In the genomic region with DNA sequence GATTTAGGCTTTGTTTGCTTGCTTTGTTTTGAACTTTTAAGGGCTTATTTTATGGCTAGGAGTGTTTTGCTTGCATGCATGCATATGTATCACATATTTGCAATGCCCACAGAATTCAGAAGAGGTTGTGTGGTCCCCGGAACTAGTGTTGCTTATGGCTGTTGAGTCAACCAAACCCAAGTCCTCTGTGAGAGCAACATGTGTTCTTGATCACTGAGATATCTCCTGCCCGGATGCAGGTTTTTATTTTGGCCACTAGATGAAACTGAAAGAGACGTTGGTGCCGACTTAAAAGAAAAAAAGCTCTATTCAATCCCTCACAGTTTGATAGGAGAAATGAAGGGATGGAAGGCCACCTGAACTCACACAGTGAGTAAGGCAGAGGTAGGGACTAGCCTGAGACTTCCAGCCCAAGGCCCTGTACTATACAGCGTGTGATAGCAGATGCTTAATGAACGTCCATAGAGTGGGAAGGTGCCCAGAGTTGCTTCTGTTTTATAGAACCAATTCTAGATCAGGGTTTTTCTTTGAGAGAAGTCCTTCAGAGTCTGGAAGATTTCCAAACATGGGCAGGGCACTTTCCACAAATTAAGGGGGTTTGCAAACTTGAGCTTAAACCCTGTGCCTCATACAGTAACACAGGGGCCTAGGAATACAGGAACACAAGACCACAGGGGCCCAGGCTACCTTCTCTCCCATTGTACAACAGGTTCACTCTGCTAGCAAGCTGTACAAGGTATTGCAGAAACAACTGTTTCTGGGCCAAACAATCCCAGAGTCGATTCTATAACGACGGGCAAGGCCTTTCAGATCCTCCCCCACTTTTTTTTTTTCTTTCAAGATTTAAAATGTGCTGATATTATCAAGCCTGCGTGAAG, we compare ENCODE assay signal across 8 mouse cellular contexts. TPM values are rescaled to one million over a fixed set of nuclear protein-coding genes. Genes with fewer than 3 reads are reported as not detected.
A peak's percentile ranks its signal among the peaks of the same experiment; 100 is the strongest.
DNase-seq lines count a peak whose midpoint lies in the region; ATAC-seq and TF ChIP-seq lines count a peak whose summit lies in the region.

No protein-coding gene starts in this region.

- H3K9me3 ChIP-seq in neural tube, embryonic 11.5 days (ENCODE audit: control insufficient read depth, low read length) = no peaks in the 10 kb centered on the region
- H3K9me3 ChIP-seq in intestine, embryonic 14.5 days (ENCODE audit: control insufficient read depth, low read length) = no peaks in the 10 kb centered on the region
- no peaks in the 10 kb centered on the region for H3K9me3 ChIP-seq in stomach, embryonic 14.5 days (ENCODE audit: control insufficient read depth, low read depth, low read length)

- 89% methylated on average over 10 of the region's 10 CpGs for WGBS in neural tube, embryonic 11.5 days
- 73% methylated on average over 10 of the region's 10 CpGs for WGBS in intestine, embryonic 14.5 days
- 66% methylated on average over 10 of the region's 10 CpGs for WGBS in stomach, embryonic 14.5 days

- intact Hi-C loops in gastrocnemius, adult 2 months (cut with DNase I) = no loop called here

- no peak for DNase-seq in gastrocnemius, adult 2 months
- DNase-seq in gastrocnemius, postnatal 4 days (ENCODE audit: low spot score in 2 of 2) = no peak
- no peak for DNase-seq in neural tube, embryonic 11.5 days (ENCODE audit: low spot score)
- no peak for DNase-seq in neural tube, embryonic 10.5 days (ENCODE audit: extremely low spot score, low spot score)
- DNase-seq in intestine, embryonic 14.5 days (ENCODE audit: low spot score) = no peak
- DNase-seq in left cerebral cortex, adult 18-20 months (ENCODE audit: low spot score in 2 of 2) = no peak
- no peak for DNase-seq in urinary bladder, postnatal 10 days (ENCODE audit: low spot score)

- peaks cover 2% of the 10 kb centered on the region; the same call in 1 of the 2 replicates for H3K36me3 ChIP-seq in neural tube, embryonic 11.5 days (ENCODE audit: control insufficient read depth, insufficient read depth, low read length)
- H3K36me3 ChIP-seq in intestine, embryonic 14.5 days (ENCODE audit: control insufficient read depth, insufficient read depth, low read length) = peaks cover 18% of the 10 kb centered on the region
- peaks cover 16% of the 10 kb centered on the region for H3K36me3 ChIP-seq in stomach, embryonic 14.5 days (ENCODE audit: control insufficient read depth, insufficient read depth, low read length)

- peak overlapping the region; percentile 95; the same call in 1 of the 2 replicates for H3K27ac ChIP-seq in gastrocnemius, adult 2 months
- H3K27ac ChIP-seq in neural tube, embryonic 11.5 days (ENCODE audit: low read depth, low read length) = no peak overlapping the region
- peak overlapping the region; percentile 90 for H3K27ac ChIP-seq in intestine, embryonic 14.5 days (ENCODE audit: low read depth)
- peak overlapping the region; percentile 92; the same call in 1 of the 2 replicates for H3K27ac ChIP-seq in stomach, embryonic 14.5 days (ENCODE audit: low read length)

- H3K27me3 ChIP-seq in neural tube, embryonic 11.5 days (ENCODE audit: control insufficient read depth, insufficient read depth, low read length) = no peaks in the 10 kb centered on the region
- no peaks in the 10 kb centered on the region for H3K27me3 ChIP-seq in intestine, embryonic 14.5 days (replicated peaks; ENCODE audit: control insufficient read depth, insufficient read depth, low read length)
- H3K27me3 ChIP-seq in stomach, embryonic 14.5 days (ENCODE audit: control insufficient read depth, insufficient read depth, low read length) = no peaks in the 10 kb centered on the region

- peak overlapping the region; percentile 0; the same call in 1 of the 2 replicates for H3K4me2 ChIP-seq in neural tube, embryonic 11.5 days (ENCODE audit: low read depth)
- H3K4me2 ChIP-seq in intestine, embryonic 14.5 days (ENCODE audit: low read length) = peak overlapping the region; percentile 78
- H3K4me2 ChIP-seq in stomach, embryonic 14.5 days (replicated peaks; ENCODE audit: low read depth, low read length) = peak overlapping the region; percentile 67

- H3K4me3 ChIP-seq in gastrocnemius, adult 2 months = no peak overlapping the region
- no peak overlapping the region for H3K4me3 ChIP-seq in neural tube, embryonic 11.5 days (ENCODE audit: low read depth, low read length)
- peak overlapping the region; percentile 81 for H3K4me3 ChIP-seq in intestine, embryonic 14.5 days (ENCODE audit: low read depth, low read length)
- H3K4me3 ChIP-seq in stomach, embryonic 14.5 days (ENCODE audit: low read depth, low read length) = peak overlapping the region; percentile 69

- no peak for TF ChIP-seq CTCF in gastrocnemius, adult 2 months (IDR thresholded peaks at IDR 0.05)

- no peak for ATAC-seq in neural tube, embryonic 11.5 days (ENCODE audit: insufficient read depth, low FRiP score, low TSS enrichment)
- no peak for ATAC-seq in intestine, embryonic 14.5 days (replicated peaks; ENCODE audit: low FRiP score, low TSS enrichment, low read depth)
- ATAC-seq in stomach, embryonic 14.5 days (ENCODE audit: insufficient number of reproducible peaks, insufficient read depth, low FRiP score, low read depth) = no peak

- H3K9ac ChIP-seq in neural tube, embryonic 11.5 days (ENCODE audit: low read length) = no peak overlapping the region
- peak overlapping the region; percentile 77; the same call in 1 of the 2 replicates for H3K9ac ChIP-seq in intestine, embryonic 14.5 days (ENCODE audit: low read length)
- peak overlapping the region; percentile 65; the same call in 1 of the 2 replicates for H3K9ac ChIP-seq in stomach, embryonic 14.5 days (replicated peaks; ENCODE audit: low read depth, low read length)

- peaks cover 12% of the 10 kb centered on the region for H3K4me1 ChIP-seq in neural tube, embryonic 11.5 days (ENCODE audit: control insufficient read depth, insufficient read depth, low read length)
- peaks cover 28% of the 10 kb centered on the region for H3K4me1 ChIP-seq in intestine, embryonic 14.5 days (replicated peaks; ENCODE audit: control insufficient read depth, insufficient read depth, low read length)
- peaks cover 30% of the 10 kb centered on the region for H3K4me1 ChIP-seq in stomach, embryonic 14.5 days (ENCODE audit: control insufficient read depth, insufficient read depth, low read length)

RNA-seq across cellular contexts. Expression of a gene that starts 1.9 kb away (rescaled TPM):
- 10 to 100 TPM; 21.7 to 32.8 TPM for total RNA-seq in gastrocnemius, adult 2 months (2021)
- 10 to 100 TPM; 34.0 to 41.1 TPM for total RNA-seq in gastrocnemius, postnatal 4 days (2021)
- 81.5 and 89.7 TPM in 2 replicates for polyA plus RNA-seq in neural tube, embryonic 11.5 days (2014; fragmentation: Nextera tagmentation; extraction: Ambion mirVana)
- polyA plus RNA-seq in intestine, embryonic 14.5 days (2014; fragmentation: Nextera tagmentation; extraction: Ambion mirVana) = 146 and 153 TPM in 2 replicates
- polyA plus RNA-seq in stomach, embryonic 14.5 days (2014; fragmentation: Nextera tagmentation; extraction: Ambion mirVana) = 126 and 136 TPM in 2 replicates
- total RNA-seq in left cerebral cortex, adult 18-20 months (2021) = 10 to 100 TPM; 36.4 to 41.0 TPM

RNA-seq across cellular contexts. Expression of a gene that starts 7.1 kb away (rescaled TPM):
- total RNA-seq in gastrocnemius, adult 2 months (2021) = 10 to 100 TPM; 15.5 to 18.5 TPM
- 10 to 100 TPM; 27.8 to 31.3 TPM for total RNA-seq in gastrocnemius, postnatal 4 days (2021)
- 108 and 109 TPM in 2 replicates for polyA plus RNA-seq in neural tube, embryonic 11.5 days (2014; fragmentation: Nextera tagmentation; extraction: Ambion mirVana)
- 75.3 and 85.9 TPM in 2 replicates for polyA plus RNA-seq in intestine, embryonic 14.5 days (2014; fragmentation: Nextera tagmentation; extraction: Ambion mirVana)
- polyA plus RNA-seq in stomach, embryonic 14.5 days (2014; fragmentation: Nextera tagmentation; extraction: Ambion mirVana) = 73.5 and 79.8 TPM in 2 replicates
- 10 to 100 TPM; 23.4 to 23.9 TPM for total RNA-seq in left cerebral cortex, adult 18-20 months (2021)

RNA-seq across cellular contexts. Expression of a gene that starts 7.4 kb away (rescaled TPM):
- under 1 TPM in 1 of 2 experiments, not detected in 1; 0.17 TPM for total RNA-seq in gastrocnemius, adult 2 months (2021)
- under 1 TPM; 0.34 to 0.44 TPM for total RNA-seq in gastrocnemius, postnatal 4 days (2021)
- 0.92 and 1.0 TPM in 2 replicates for polyA plus RNA-seq in neural tube, embryonic 11.5 days (2014; fragmentation: Nextera tagmentation; extraction: Ambion mirVana)
- polyA plus RNA-seq in intestine, embryonic 14.5 days (2014; fragmentation: Nextera tagmentation; extraction: Ambion mirVana) = 0.26 and 0.65 TPM in 2 replicates
- polyA plus RNA-seq in stomach, embryonic 14.5 days (2014; fragmentation: Nextera tagmentation; extraction: Ambion mirVana) = 0.49 and 0.88 TPM in 2 replicates
- under 1 TPM; 0.46 to 0.80 TPM for total RNA-seq in left cerebral cortex, adult 18-20 months (2021)

RNA-seq across cellular contexts. Expression of a gene that starts 14.5 kb away (rescaled TPM):
- total RNA-seq in gastrocnemius, adult 2 months (2021) = 1 to 10 TPM; 1.3 to 1.6 TPM
- 10 to 100 TPM in 1 of 2 experiments, 1 to 10 TPM in 1; 9.0 to 10.5 TPM for total RNA-seq in gastrocnemius, postnatal 4 days (2021)
- polyA plus RNA-seq in neural tube, embryonic 11.5 days (2014; fragmentation: Nextera tagmentation; extraction: Ambion mirVana) = 11.2 and 14.8 TPM in 2 replicates
- polyA plus RNA-seq in intestine, embryonic 14.5 days (2014; fragmentation: Nextera tagmentation; extraction: Ambion mirVana) = 29.4 and 32.4 TPM in 2 replicates
- 18.7 and 21.2 TPM in 2 replicates for polyA plus RNA-seq in stomach, embryonic 14.5 days (2014; fragmentation: Nextera tagmentation; extraction: Ambion mirVana)
- total RNA-seq in left cerebral cortex, adult 18-20 months (2021) = 1 to 10 TPM; 8.9 to 9.0 TPM

RNA-seq across cellular contexts. Expression of a gene that starts 37.9 kb away (rescaled TPM):
- not detected for total RNA-seq in gastrocnemius, adult 2 months (2021)
- total RNA-seq in gastrocnemius, postnatal 4 days (2021) = 1 to 10 TPM; 1.1 to 1.7 TPM
- 0.82 and 1.2 TPM in 2 replicates for polyA plus RNA-seq in neural tube, embryonic 11.5 days (2014; fragmentation: Nextera tagmentation; extraction: Ambion mirVana)
- polyA plus RNA-seq in intestine, embryonic 14.5 days (2014; fragmentation: Nextera tagmentation; extraction: Ambion mirVana) = 39.3 and 43.8 TPM in 2 replicates
- 19.4 and 23.5 TPM in 2 replicates for polyA plus RNA-seq in stomach, embryonic 14.5 days (2014; fragmentation: Nextera tagmentation; extraction: Ambion mirVana)
- total RNA-seq in left cerebral cortex, adult 18-20 months (2021) = under 1 TPM; 0.28 to 0.40 TPM

Comparison
In these comparisons a context has a peak if more than half of its experiments do, and no peak if none do; other contexts are left out.
1. H3K4me3 ChIP-seq: peak in intestine, embryonic 14.5 days (single experiment) and stomach, embryonic 14.5 days (single experiment); none in gastrocnemius, adult 2 months (single experiment) and neural tube, embryonic 11.5 days (single experiment).
2. H3K4me2 ChIP-seq: peak in every context shown above with its lines; median percentile 78 in intestine, embryonic 14.5 days; 67 in stomach, embryonic 14.5 days; 0 in neural tube, embryonic 11.5 days.